Mouse (Mus musculus) C2C12 (cell line): ENCODE data around the gene Cacna1a.

Source experiments
- CEBPB ChIP-seq: IDR thresholded peaks from one replicate; pipeline ENCODE4 v1.6.1; 2011; ENCODE audit warnings: low read depth, mild to moderate bottlenecking, control low read depth, moderate library complexity
- CTCF ChIP-seq: IDR thresholded peaks from one replicate; pipeline ENCODE4 v1.5.1; 2011; ENCODE audit not compliant: control insufficient read depth, insufficient read depth, insufficient read length
- FOSL1 ChIP-seq: IDR thresholded peaks from one replicate; pipeline ENCODE4 v1.8.0; 2011; ENCODE audit warnings: mild to moderate bottlenecking, low read length; ENCODE audit not compliant: poor library complexity, insufficient read depth, severe bottlenecking
- MAX ChIP-seq: IDR thresholded peaks from one replicate; pipeline ENCODE4 v1.6.1; 2011; ENCODE audit warnings: mild to moderate bottlenecking, control low read depth
- MYOD1 ChIP-seq: IDR thresholded peaks from one replicate; pipeline ENCODE4 v1.6.1; 2011; ENCODE audit warnings: low read depth; ENCODE audit not compliant: control insufficient read depth, insufficient read length
- MYOG ChIP-seq: IDR thresholded peaks from one replicate; pipeline ENCODE4 v1.6.1; 2011; ENCODE audit not compliant: control insufficient read depth, insufficient read length; ENCODE audit errors: extremely low read depth
- USF1 ChIP-seq: IDR thresholded peaks from one replicate; pipeline ENCODE4 v1.6.1; 2011; ENCODE audit warnings: low read depth, mild to moderate bottlenecking, control low read depth, moderate library complexity

DNA sequence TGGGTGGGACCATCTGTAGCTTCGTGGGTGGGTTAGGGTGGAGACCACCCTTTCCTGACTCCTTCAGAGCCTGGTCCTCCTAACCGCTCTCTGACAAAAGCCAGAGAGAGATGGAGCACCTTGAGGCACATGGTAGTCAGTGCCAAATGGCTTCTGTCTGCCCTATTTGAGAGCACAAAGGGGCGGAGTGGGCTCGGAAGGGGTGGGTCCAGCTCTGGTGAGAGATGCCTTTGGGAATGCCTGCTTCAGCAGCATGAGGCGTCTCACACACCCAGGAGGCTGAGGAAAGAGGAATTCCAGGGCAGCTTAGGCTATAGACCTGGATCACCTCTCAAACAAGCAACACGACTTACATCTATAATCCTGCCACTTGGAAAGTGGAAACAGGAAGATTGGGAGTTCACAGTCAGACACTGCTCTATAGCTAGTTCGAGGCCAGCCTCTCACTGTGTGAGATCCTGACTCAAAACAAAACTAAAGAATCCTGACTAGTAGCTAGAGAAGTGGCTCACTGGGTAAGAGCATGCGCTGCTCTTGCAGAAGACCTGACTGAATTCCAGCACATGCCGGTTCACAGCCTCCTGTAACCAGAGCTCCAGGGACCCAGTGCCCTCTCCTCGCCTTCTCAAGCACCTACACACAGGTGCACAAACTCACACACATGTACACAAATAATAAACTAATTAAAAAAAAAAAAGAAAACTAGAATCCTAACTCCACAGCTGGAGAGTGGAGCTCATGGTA, 245.8 kb downstream of the Cacna1a start:
- TF ChIP-seq CTCF (no peak), USF1 (no peak), CEBPB (no peak), MYOD1 (no peak), MYOG (no peak), MAX (no peak), FOSL1 (no peak)
